Mouse (Mus musculus) embryo, embryonic 10.5 days (tissue): ENCODE data around the gene Txn1.

ENCODE experiments used
- DNase-seq: peaks from one replicate; pipeline ENCODE4 v3.0.0-alpha.2; 2015; ENCODE audit warnings: low spot score

The Txn1 gene

DNA sequence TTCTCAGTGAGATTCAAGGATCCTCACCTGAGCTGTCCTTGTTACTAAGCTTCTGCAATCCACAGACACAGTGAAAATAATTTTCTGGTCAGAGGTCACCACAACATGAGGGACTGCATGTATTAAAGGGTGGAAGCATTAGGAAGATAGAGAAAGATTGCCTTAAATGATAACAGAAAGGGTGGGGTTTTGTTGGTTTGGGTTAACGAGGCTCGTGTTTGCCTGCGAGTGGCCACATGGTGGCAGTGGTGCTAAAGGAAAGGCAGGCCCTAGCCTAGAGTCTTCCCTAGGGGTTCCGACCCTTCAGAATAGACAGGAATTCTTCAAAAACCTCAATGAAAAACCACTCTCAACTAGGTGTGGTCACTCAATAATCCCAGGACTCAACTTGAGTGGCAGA, 55.0 kb downstream of the Txn1 start:
- DNase-seq = peak; percentile 76

DNA sequence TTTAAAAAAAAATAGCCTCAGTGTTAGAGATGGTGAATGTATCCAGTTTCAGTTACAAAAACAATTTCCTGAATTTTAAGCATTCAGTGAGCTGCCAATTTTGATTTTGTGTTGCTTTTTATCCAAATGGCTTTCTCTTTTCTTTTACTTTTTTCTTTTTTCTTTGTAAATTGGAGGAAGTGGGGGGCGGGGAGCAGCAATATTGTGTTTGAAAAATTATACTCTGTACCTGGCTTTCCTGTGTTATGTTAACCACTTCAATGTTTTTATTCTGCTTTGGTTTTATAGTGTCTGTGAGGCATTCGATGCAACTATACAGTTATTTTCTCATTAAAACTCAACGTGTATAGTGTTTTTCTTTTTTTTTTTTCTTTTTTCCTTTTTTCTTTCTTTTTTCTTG, 59.6 kb downstream of the Txn1 start:
- DNase-seq = no peak

- DNase-seq = no peak
Measured at GRCm38 (mm10) chr4:57895902-57896301, 60.3 kb downstream of the Txn1 start.

GRCm38 (mm10) chr4:57895140-57895539, 61.1 kb downstream of the Txn1 start:
- no peak for DNase-seq
